Mouse (Mus musculus): Measurements from ENCODE around the gene Zfp472.

DNA sequence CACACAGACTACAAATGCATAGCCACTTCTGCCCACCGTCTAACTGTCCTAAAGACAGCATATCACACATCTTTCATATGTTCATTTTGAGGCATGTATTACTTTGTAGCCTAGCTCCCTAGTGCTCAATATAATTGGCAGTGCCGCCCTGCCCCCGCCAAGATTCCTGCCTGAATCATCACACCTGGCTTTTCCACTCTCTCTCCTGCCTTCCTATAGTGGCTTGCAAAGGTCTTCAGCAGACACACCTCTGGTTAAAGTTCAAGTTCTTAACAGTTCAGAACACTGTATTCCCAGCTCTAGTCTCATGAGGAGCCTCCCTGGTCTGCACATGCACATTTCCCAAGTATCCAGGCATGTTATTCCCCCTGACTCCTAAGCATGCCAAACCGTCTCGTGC is 37.8 kb upstream of the Zfp472 start:
- TF ChIP-seq POLR2A (IDR thresholded peaks at IDR 0.05; ENCODE audit: control insufficient read depth, low read depth, low read length) (no peak), CTCF (IDR thresholded peaks at IDR 0.05; ENCODE audit: control insufficient read depth, insufficient read depth, insufficient replicate concordance, low read depth, low read length) (no peak)
